Mouse (Mus musculus): Measurements from ENCODE around the gene Mdfic.

DNA sequence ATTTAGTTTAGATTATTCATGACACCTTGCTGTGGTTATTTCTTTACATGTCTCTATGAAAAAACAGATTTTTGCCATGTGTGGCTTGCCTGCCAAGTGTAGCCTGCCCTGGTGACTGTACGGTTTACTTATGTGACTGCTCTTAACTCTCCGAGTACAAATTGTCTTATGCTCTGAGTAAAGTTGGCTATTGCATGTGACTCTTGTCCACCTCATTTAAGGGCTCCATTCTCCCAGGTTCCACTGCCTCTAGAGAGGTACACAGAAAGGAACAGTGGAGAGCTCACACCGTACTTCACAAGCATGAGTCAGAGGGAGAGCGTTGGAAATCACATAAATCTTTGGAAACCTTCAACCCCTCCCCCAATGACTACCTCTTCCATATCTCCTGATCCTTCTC lies 10.4 kb upstream of the Mdfic start:
- TF ChIP-seq CTCF (IDR thresholded peaks at IDR 0.05; ENCODE audit: control insufficient read depth, insufficient read depth, insufficient read length), result no peak
- TF ChIP-seq MYOG (IDR thresholded peaks at IDR 0.05; ENCODE audit: control insufficient read depth, extremely low read depth, insufficient read length), result no peak
